Mouse (Mus musculus) brown adipose tissue, adult 24 weeks (tissue): ENCODE measurements at regions not wholly inside any gene's neighbourhood (a gene's known extent, or its start where the extent isn't known, plus 50 kb on each side); places are given as distances from the start of the nearest gene placed in this dataset.

Experiments used
- H3K27ac ChIP-seq: fragments of 200-500 bp; replicated peaks from 2 replicates; pipeline ENCODE4 v1.5.1; 2012; ENCODE audit warnings: low read depth, mild to moderate bottlenecking, low read length
- H3K4me1 ChIP-seq: fragments of 200-500 bp; 2 replicates; pipeline ENCODE4 v1.6.1; 2012; ENCODE audit warnings: low read length, mixed read lengths; ENCODE audit not compliant: control insufficient read depth, insufficient read depth, insufficient read length
- H3K4me3 ChIP-seq: fragments of 200-500 bp; 2 replicates; pipeline ENCODE4 v1.5.1; 2012; ENCODE audit warnings: low read depth, mild to moderate bottlenecking, low read length, moderate library complexity; ENCODE audit not compliant: insufficient read depth

GRCm38 (mm10) chr14:15603954-15604523, 165.3 kb upstream of the Lrrc3b start:
- Histone ChIP-seq H3K4me1 (no peaks in the 10 kb centered on the region), H3K27ac (no peak overlapping the region), H3K4me3 (no peak overlapping the region)

- H3K4me3 ChIP-seq, result no peak overlapping the region
- no peak overlapping the region for H3K27ac ChIP-seq
- H3K4me1 ChIP-seq, result no peaks in the 10 kb centered on the region
Measured at GRCm38 (mm10) chr14:15610166-15610565, 171.4 kb upstream of the Lrrc3b start.

- H3K4me1 ChIP-seq, result no peaks in the 10 kb centered on the region
- H3K4me3 ChIP-seq, result no peak overlapping the region
- no peak overlapping the region for H3K27ac ChIP-seq
Measured at GRCm38 (mm10) chr14:15634581-15634980, 195.8 kb upstream of the Lrrc3b start.

GRCm38 (mm10) chr14:15637681-15638080, 198.9 kb upstream of the Lrrc3b start:
- H3K4me3 ChIP-seq, result no peak overlapping the region
- H3K4me1 ChIP-seq, result no peaks in the 10 kb centered on the region
- no peak overlapping the region for H3K27ac ChIP-seq

- Histone ChIP-seq H3K27ac (no peak overlapping the region), H3K4me3 (no peak overlapping the region), H3K4me1 (no peaks in the 10 kb centered on the region)
Measured at GRCm38 (mm10) chr14:15638869-15639268, 200.1 kb upstream of the Lrrc3b start.

- H3K4me1 ChIP-seq, result no peaks in the 10 kb centered on the region
- H3K4me3 ChIP-seq, result no peak overlapping the region
- H3K27ac ChIP-seq, result no peak overlapping the region
Measured at GRCm38 (mm10) chr14:15660886-15661285, 222.1 kb upstream of the Lrrc3b start.

- H3K27ac ChIP-seq, result no peak overlapping the region
- H3K4me1 ChIP-seq, result no peaks in the 10 kb centered on the region
- no peak overlapping the region for H3K4me3 ChIP-seq
Measured at GRCm38 (mm10) chr14:15672292-15672691, 233.5 kb upstream of the Lrrc3b start.

GRCm38 (mm10) chr14:15677218-15677617, 238.4 kb upstream of the Lrrc3b start:
- Histone ChIP-seq H3K27ac (no peak overlapping the region), H3K4me3 (no peak overlapping the region), H3K4me1 (no peaks in the 10 kb centered on the region)

- Histone ChIP-seq H3K4me1 (no peaks in the 10 kb centered on the region), H3K4me3 (no peak overlapping the region)
Measured at GRCm38 (mm10) chr14:15679456-15679855, 240.7 kb upstream of the Lrrc3b start.

GRCm38 (mm10) chr14:15698001-15698400, 259.2 kb upstream of the Lrrc3b start:
- no peak overlapping the region for H3K4me3 ChIP-seq
- 0 out of 2 replicates have a peak, but pooled peaks cover 2% of the 10 kb centered on the region for H3K4me1 ChIP-seq
- H3K27ac ChIP-seq, result peak overlapping the region; percentile 21; the same call in 1 of the 2 replicates

More at GRCm38 (mm10) chr14:15679456-15679855, 240.7 kb upstream of the Lrrc3b start:
- H3K27ac ChIP-seq, result no peak overlapping the region

GRCm38 (mm10) chr14:15698607-15699006, 259.8 kb upstream of the Lrrc3b start:
- Histone ChIP-seq H3K4me1 (0 out of 2 replicates have a peak, but pooled peaks cover 2% of the 10 kb centered on the region), H3K27ac (no peak overlapping the region), H3K4me3 (no peak overlapping the region)

- Histone ChIP-seq H3K4me3 (no peak overlapping the region), H3K27ac (no peak overlapping the region), H3K4me1 (no peaks in the 10 kb centered on the region)
Measured at GRCm38 (mm10) chr14:15722135-15722534, 283.3 kb upstream of the Lrrc3b start.

GRCm38 (mm10) chr14:15746629-15747238, 307.9 kb upstream of the Lrrc3b start:
- Histone ChIP-seq H3K4me1 (no peaks in the 10 kb centered on the region), H3K27ac (no peak overlapping the region), H3K4me3 (no peak overlapping the region)

GRCm38 (mm10) chr14:15769846-15770448, 331.2 kb upstream of the Lrrc3b start:
- Histone ChIP-seq H3K27ac (no peak overlapping the region), H3K4me1 (no peaks in the 10 kb centered on the region), H3K4me3 (no peak overlapping the region)

- no peak overlapping the region for H3K4me3 ChIP-seq
- no peak overlapping the region for H3K27ac ChIP-seq
- H3K4me1 ChIP-seq, result no peaks in the 10 kb centered on the region
Measured at GRCm38 (mm10) chr14:15784727-15785126, 345.9 kb upstream of the Lrrc3b start.

- H3K4me3 ChIP-seq, result no peak overlapping the region
- no peaks in the 10 kb centered on the region for H3K4me1 ChIP-seq
Measured at GRCm38 (mm10) chr14:15785230-15785629, 346.4 kb upstream of the Lrrc3b start.

More at GRCm38 (mm10) chr14:15785230-15785629, 346.4 kb upstream of the Lrrc3b start:
- H3K27ac ChIP-seq, result no peak overlapping the region
